Mouse (Mus musculus) small intestine, adult 2 months (tissue): ENCODE results near the gene Rab31. TPM values are rescaled to one million over a fixed set of nuclear protein-coding genes. Genes with fewer than 3 reads are reported as not detected.
"Not testable (repeated sequence)": the region's sequence is repeated elsewhere in the genome, so short reads cannot be mapped to it uniquely, and the experiment has no call there.

Experiments used
- H3K27ac ChIP-seq: fragments of 200-500 bp; 2 replicates; pipeline ENCODE4 v1.5.1; 2012; ENCODE audit warnings: low read depth, low read length, control low read depth, inconsistent platforms; ENCODE audit not compliant: insufficient read depth
- H3K27me3 ChIP-seq: fragments of 200-500 bp; 2 replicates; pipeline ENCODE4 v1.6.1; 2012; ENCODE audit warnings: mild to moderate bottlenecking, moderate library complexity, low read length, inconsistent platforms; ENCODE audit not compliant: control insufficient read depth, insufficient read depth
- H3K36me3 ChIP-seq: fragments of 200-500 bp; 2 replicates; pipeline ENCODE4 v1.6.1; 2012; ENCODE audit warnings: mild to moderate bottlenecking, low read length, control low read depth, inconsistent platforms; ENCODE audit not compliant: control insufficient read depth, insufficient read depth
- H3K4me1 ChIP-seq: fragments of 200-500 bp; 2 replicates; pipeline ENCODE4 v1.6.1; 2012; ENCODE audit warnings: low read length, inconsistent platforms, mixed read lengths; ENCODE audit not compliant: control insufficient read depth, insufficient read depth, insufficient read length
- H3K4me3 ChIP-seq: fragments of 200-500 bp; 2 replicates; pipeline ENCODE4 v1.5.1; 2012; ENCODE audit warnings: low read depth, mild to moderate bottlenecking, control low read depth, inconsistent platforms, low read length, moderate library complexity
- CTCF ChIP-seq: fragments of 200-500 bp; IDR thresholded peaks from 2 replicates; pipeline ENCODE4 v1.5.1; 2012; ENCODE audit warnings: low read depth, mild to moderate bottlenecking, control low read depth, inconsistent platforms, low read length, moderate library complexity, mixed read lengths; ENCODE audit not compliant: insufficient replicate concordance, insufficient read length; ENCODE audit errors: extremely low read depth
- POLR2A ChIP-seq: fragments of 200-500 bp; IDR thresholded peaks from 2 replicates; pipeline ENCODE4 v1.6.1; 2012; ENCODE audit warnings: low read depth, mild to moderate bottlenecking, control low read depth, inconsistent platforms, low read length, moderate library complexity
- WGBS: fragments of 180-500 bp; shearing (Covaris S2); methylation state at CpG from one replicate; pipeline ENCODE4 v1.1.7; 2018; 5-methylcytosine and 5-hydroxymethylcytosine counted together
- polyA plus RNA-seq: library from polyadenylated mRNA; depleted of rRNA; stranded (reverse); fragments of >200 nt; gene quantifications from 2 replicates; pipeline ENCODE4 v1.2.3, GENCODE M21; 2012

The Rab31 gene
- polyA plus RNA-seq, 1 experiment, result 7.8 TPM

- 91% methylated on average over 11 of the region's 11 CpGs for WGBS
- Histone ChIP-seq H3K27me3 (no peaks in the 10 kb centered on the region), H3K36me3 (no peaks in the 10 kb centered on the region), H3K4me1 (no peaks in the 10 kb centered on the region; the same call in 1 of the 2 replicates), H3K4me3 (no peak within 1 kb of the TSS), H3K27ac (no peak within 1 kb of the TSS)
- TF ChIP-seq POLR2A (no peak), CTCF (no peak)
These were observed 130.8 kb downstream of the Rab31 start, which contains the start of gene Txndc2 for GRCm38 (mm10) chr17:65641734-65642218. Gene Txndc2 (minus strand): TSS chr17:65642168.

GRCm38 (mm10) chr17:65639144-65639543 is 133.4 kb downstream of the Rab31 start:
- no peaks in the 10 kb centered on the region for H3K27me3 ChIP-seq
- H3K36me3 ChIP-seq, result no peaks in the 10 kb centered on the region
- WGBS, result 98% methylated on average over 1 of the region's 1 CpGs

GRCm38 (mm10) chr17:65635715-65636360 is 136.7 kb downstream of the Rab31 start:
- H3K27me3 ChIP-seq, result no peaks in the 10 kb centered on the region
- TF ChIP-seq POLR2A (no peak), CTCF (no peak)
- H3K36me3 ChIP-seq, result no peaks in the 10 kb centered on the region
- no peaks in the 10 kb centered on the region for H3K4me1 ChIP-seq
- H3K27ac ChIP-seq, result no peak overlapping the region
- 64% methylated on average over 14 of the region's 14 CpGs for WGBS
- H3K4me3 ChIP-seq, result no peak overlapping the region

More at GRCm38 (mm10) chr17:65639144-65639543, 133.4 kb downstream of the Rab31 start:
- TF ChIP-seq POLR2A (no peak), CTCF (no peak)
- H3K4me3 ChIP-seq, result no peak overlapping the region
- no peak overlapping the region for H3K27ac ChIP-seq
- no peaks in the 10 kb centered on the region; the same call in 1 of the 2 replicates for H3K4me1 ChIP-seq

- WGBS, result 76% methylated on average over 6 of the region's 6 CpGs
- Histone ChIP-seq H3K27me3 (no peaks in the 10 kb centered on the region), H3K4me3 (no peak overlapping the region), H3K4me1 (peaks cover 12% of the 10 kb centered on the region; the same call in 1 of the 2 replicates), H3K27ac (no peak overlapping the region), H3K36me3 (no peaks in the 10 kb centered on the region)
- TF ChIP-seq CTCF, result no peak
- TF ChIP-seq POLR2A, result no peak
These were observed 142.6 kb downstream of the Rab31 start for GRCm38 (mm10) chr17:65629943-65630342.

- not testable (repeated sequence) for H3K4me3 ChIP-seq, H3K27ac ChIP-seq, H3K36me3 ChIP-seq, H3K27me3 ChIP-seq
- 61% methylated on average over 13 of the region's 13 CpGs for WGBS
- H3K4me1 ChIP-seq, result peaks cover 18% of the 10 kb centered on the region; the same call in 1 of the 2 replicates
These were observed 143.6 kb downstream of the Rab31 start for GRCm38 (mm10) chr17:65628823-65629532.

GRCm38 (mm10) chr17:65626301-65626700 is 146.3 kb downstream of the Rab31 start:
- WGBS, result 81% methylated on average over 6 of the region's 6 CpGs
- H3K4me3 ChIP-seq, result no peak overlapping the region
- H3K36me3 ChIP-seq, result no peaks in the 10 kb centered on the region
- H3K27ac ChIP-seq, result no peak overlapping the region
- no peak for TF ChIP-seq POLR2A
- no peak for TF ChIP-seq CTCF
- no peaks in the 10 kb centered on the region for H3K27me3 ChIP-seq
- H3K4me1 ChIP-seq, result peaks cover 18% of the 10 kb centered on the region; the same call in 1 of the 2 replicates

GRCm38 (mm10) chr17:65625563-65625962 is 147.0 kb downstream of the Rab31 start:
- Histone ChIP-seq H3K4me1 (peaks cover 18% of the 10 kb centered on the region; the same call in 1 of the 2 replicates), H3K27me3 (no peaks in the 10 kb centered on the region), H3K4me3 (no peak overlapping the region), H3K36me3 (no peaks in the 10 kb centered on the region), H3K27ac (no peak overlapping the region)
- TF ChIP-seq POLR2A (no peak), CTCF (no peak)
- 77% methylated on average over 6 of the region's 6 CpGs for WGBS
